Mouse (Mus musculus) liver, postnatal 0 days (tissue): Measurements from ENCODE around the gene Zkscan17. TPM values are rescaled to one million over a fixed set of nuclear protein-coding genes. Genes with fewer than 3 reads are reported as not detected.

Experiments used
- ATAC-seq: fragments of 200-750 bp; cut with Nextera tagmentation; 2 replicates; pipeline ENCODE4 v1.8.0; 2017; ENCODE audit warnings: mild to moderate bottlenecking, moderate library complexity
- DNase-seq: peaks from one replicate; pipeline ENCODE4 v3.0.0-alpha.2; 2016
- H3K27ac ChIP-seq: fragments of 300-500 bp; sonication (generic); 2 replicates; pipeline ENCODE4 v1.5.1; 2014; ENCODE audit warnings: antibody characterized with exemption, moderate library complexity, mild to moderate bottlenecking, low read depth
- H3K27me3 ChIP-seq: fragments of 300-500 bp; sonication (generic); 2 replicates; pipeline ENCODE4 v1.6.1; 2014; ENCODE audit warnings: low read length, control low read depth, mixed read lengths; ENCODE audit not compliant: insufficient read depth
- H3K36me3 ChIP-seq: fragments of 300-500 bp; sonication (generic); replicated peaks from 2 replicates; pipeline ENCODE4 v1.6.1; 2014; ENCODE audit warnings: mild to moderate bottlenecking, control low read depth, low read length, moderate library complexity, mixed read lengths; ENCODE audit not compliant: insufficient read depth
- H3K4me1 ChIP-seq: fragments of 300-500 bp; sonication (generic); 2 replicates; pipeline ENCODE4 v1.6.1; 2014; ENCODE audit warnings: antibody characterized with exemption, mild to moderate bottlenecking, control low read depth; ENCODE audit not compliant: insufficient read depth
- H3K4me2 ChIP-seq: fragments of 300-500 bp; sonication (generic); 2 replicates; pipeline ENCODE4 v1.6.1; 2014; ENCODE audit warnings: low read depth, mild to moderate bottlenecking, low read length, moderate library complexity, mixed read lengths
- H3K4me3 ChIP-seq: fragments of 300-500 bp; sonication (generic); 2 replicates; pipeline ENCODE4 v1.5.1; 2014; ENCODE audit warnings: low read depth, low read length
- H3K9ac ChIP-seq: fragments of 300-500 bp; sonication (generic); replicated peaks from 2 replicates; pipeline ENCODE4 v1.6.1; 2014; ENCODE audit warnings: mild to moderate bottlenecking, moderate library complexity
- H3K9me3 ChIP-seq: fragments of 300-500 bp; sonication (generic); 2 replicates; pipeline ENCODE4 v1.6.1; 2016; ENCODE audit warnings: mild to moderate bottlenecking, control low read depth, low read length, mixed read lengths
- CTCF ChIP-seq: sonication (generic); IDR thresholded peaks from 2 replicates; pipeline ENCODE4 v1.5.1; 2016; ENCODE audit warnings: antibody characterized with exemption, low read depth
- EP300 ChIP-seq: IDR thresholded peaks from 2 replicates; pipeline ENCODE4 v1.6.1; 2016; ENCODE audit warnings: antibody characterized with exemption, low read depth, mild to moderate bottlenecking
- WGBS: fragments of 180-500 bp; shearing (Covaris S2); extraction: QIAGEN DNeasy Blood & Tissue Kit; methylation state at CpG from one replicate; pipeline ENCODE4 v1.1.7; 2014; ENCODE audit not compliant: insufficient replicate concordance; 5-methylcytosine and 5-hydroxymethylcytosine counted together
- polyA plus RNA-seq: library from polyadenylated mRNA; unstranded; fragments of >200 nt; fragmentation: Nextera tagmentation; extraction: Ambion mirVana; gene quantifications from 2 replicates; pipeline ENCODE4 v1.2.1, GENCODE M21; 2015

Zkscan17 gene
- polyA plus RNA-seq, 1 experiment from 2014 or later = 5.4 TPM

GRCm38 (mm10) chr11:59525237-59525636 lies 1.3 kb downstream of the Zkscan17 start:
- peak; percentile 68 for ATAC-seq

GRCm38 (mm10) chr11:59524150-59524549 lies 2.4 kb downstream of the Zkscan17 start:
- 93% methylated on average over 2 of the region's 2 CpGs for WGBS
- H3K4me2 ChIP-seq = no peak overlapping the region
- H3K36me3 ChIP-seq = no peaks in the 10 kb centered on the region
- ATAC-seq = no peak
- peaks cover 8% of the 10 kb centered on the region; the same call in 1 of the 2 replicates for H3K4me1 ChIP-seq
- H3K27ac ChIP-seq = no peak overlapping the region
- no peaks in the 10 kb centered on the region for H3K9me3 ChIP-seq
- no peak for DNase-seq
- no peaks in the 10 kb centered on the region for H3K27me3 ChIP-seq
- no peak overlapping the region for H3K9ac ChIP-seq
- no peak overlapping the region for H3K4me3 ChIP-seq
- TF ChIP-seq CTCF (peak; percentile 23; the same call in 1 of the 2 replicates), EP300 (no peak)

More at GRCm38 (mm10) chr11:59525237-59525636, 1.3 kb downstream of the Zkscan17 start:
- Histone ChIP-seq H3K27ac (no peak overlapping the region), H3K9ac (no peak overlapping the region), H3K9me3 (no peaks in the 10 kb centered on the region), H3K4me3 (no peak overlapping the region), H3K4me1 (no peaks in the 10 kb centered on the region), H3K36me3 (no peaks in the 10 kb centered on the region), H3K4me2 (no peak overlapping the region), H3K27me3 (no peaks in the 10 kb centered on the region)
- 9% methylated on average over 10 of the region's 10 CpGs for WGBS
- TF ChIP-seq EP300 = no peak
- TF ChIP-seq CTCF = peak; percentile 91
- peak; percentile 72 for DNase-seq

GRCm38 (mm10) chr11:59519741-59520495 lies 6.6 kb downstream of the Zkscan17 start:
- WGBS = 62% methylated on average over 6 of the region's 6 CpGs
- DNase-seq = peak; percentile 31
- TF ChIP-seq CTCF (no peak), EP300 (no peak)
- H3K4me2 ChIP-seq = no peak overlapping the region
- ATAC-seq = peak; percentile 82
- no peak overlapping the region for H3K4me3 ChIP-seq
- H3K9me3 ChIP-seq = no peaks in the 10 kb centered on the region
- no peaks in the 10 kb centered on the region for H3K36me3 ChIP-seq
- H3K27me3 ChIP-seq = no peaks in the 10 kb centered on the region
- H3K27ac ChIP-seq = peak overlapping the region; percentile 51
- no peak overlapping the region for H3K9ac ChIP-seq
- H3K4me1 ChIP-seq = peaks cover 14% of the 10 kb centered on the region

GRCm38 (mm10) chr11:59518226-59518625 lies 8.3 kb downstream of the Zkscan17 start:
- Histone ChIP-seq H3K9ac (no peak overlapping the region), H3K4me2 (no peak overlapping the region), H3K36me3 (no peaks in the 10 kb centered on the region), H3K27ac (0 out of 2 replicates have a peak overlapping the region, but pooled peaks have one; percentile 11), H3K9me3 (no peaks in the 10 kb centered on the region), H3K4me1 (peaks cover 14% of the 10 kb centered on the region), H3K27me3 (no peaks in the 10 kb centered on the region), H3K4me3 (no peak overlapping the region)
- ATAC-seq (peak; percentile 63), DNase-seq (peak; percentile 48)
- 29% methylated on average over 10 of the region's 10 CpGs for whole genome bisulfite sequencing
- no peak for TF ChIP-seq CTCF
- TF ChIP-seq EP300 = no peak

- no peaks in the 10 kb centered on the region for H3K9me3 ChIP-seq
- no peak overlapping the region for H3K9ac ChIP-seq
- H3K4me3 ChIP-seq = no peak overlapping the region
- H3K27me3 ChIP-seq = no peaks in the 10 kb centered on the region
- ATAC-seq (no peak), DNase-seq (no peak)
- H3K4me2 ChIP-seq = no peak overlapping the region
- H3K36me3 ChIP-seq = no peaks in the 10 kb centered on the region
- peaks cover 15% of the 10 kb centered on the region for H3K4me1 ChIP-seq
- H3K27ac ChIP-seq = no peak overlapping the region
- WGBS = 79% methylated on average over 1 of the region's 1 CpGs
- no peak for TF ChIP-seq EP300
- no peak for TF ChIP-seq CTCF
Observed at GRCm38 (mm10) chr11:59517441-59517840, 9.1 kb downstream of the Zkscan17 start.

GRCm38 (mm10) chr11:59514789-59515188 lies 11.8 kb downstream of the Zkscan17 start:
- ATAC-seq (no peak), DNase-seq (no peak)
- 60% methylated on average over 3 of the region's 3 CpGs for WGBS
- H3K27me3 ChIP-seq = no peaks in the 10 kb centered on the region
- H3K9me3 ChIP-seq = no peaks in the 10 kb centered on the region
- no peaks in the 10 kb centered on the region for H3K36me3 ChIP-seq
- no peak overlapping the region for H3K9ac ChIP-seq
- TF ChIP-seq CTCF = no peak
- TF ChIP-seq EP300 = no peak
- H3K4me1 ChIP-seq = peaks cover 14% of the 10 kb centered on the region
- peak overlapping the region; percentile 55; the same call in 1 of the 2 replicates for H3K27ac ChIP-seq
- no peak overlapping the region for H3K4me2 ChIP-seq
- no peak overlapping the region for H3K4me3 ChIP-seq
